Mouse (Mus musculus): ENCODE measurements around the gene Grxcr1. TPM values are rescaled to one million over a fixed set of nuclear protein-coding genes. Genes with fewer than 3 reads are reported as not detected.

Grxcr1 gene
- polyA plus RNA-seq, 1 experiment from 2014 or later: not detected

DNA sequence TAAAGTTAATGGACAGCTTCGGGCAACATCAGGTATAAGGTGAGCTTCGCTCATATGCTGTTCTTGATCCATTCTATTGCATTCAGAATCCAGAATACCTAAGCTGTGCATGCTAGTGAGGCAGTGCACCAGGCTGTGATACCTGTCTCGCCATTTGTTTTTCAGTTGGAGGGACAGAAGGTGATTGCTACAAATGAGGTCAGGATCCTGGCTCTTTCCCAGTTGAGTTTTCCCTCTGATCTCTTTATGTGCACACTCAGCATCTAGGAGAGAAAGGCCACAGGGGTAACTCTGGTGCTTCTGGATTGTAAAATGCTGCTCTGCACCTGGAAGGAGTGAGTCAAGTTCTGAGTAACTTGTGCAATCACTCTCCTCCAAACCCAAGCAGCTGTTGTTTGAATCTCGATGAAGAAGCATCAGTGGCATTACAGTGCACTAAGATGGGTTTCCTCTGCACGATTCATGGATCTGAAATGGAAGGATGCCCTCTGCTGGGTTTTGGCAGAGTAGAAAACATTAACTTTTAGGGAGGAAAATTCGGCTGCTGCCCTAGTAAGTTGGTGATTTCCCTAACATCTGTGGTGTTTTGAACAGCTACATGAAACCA lies 80.9 kb downstream of the Grxcr1 start:
- Histone ChIP-seq H3K36me3 (ENCODE audit: control insufficient read depth, insufficient read depth, low read length) (no peaks in the 10 kb centered on the region), H3K4me1 (ENCODE audit: control insufficient read depth, insufficient read depth, low read length) (no peaks in the 10 kb centered on the region), H3K9me3 (replicated peaks; ENCODE audit: control insufficient read depth, low read length) (no peaks in the 10 kb centered on the region), H3K9ac (ENCODE audit: low read depth, low read length) (no peak overlapping the region), H3K4me2 (no peak overlapping the region), H3K27ac (ENCODE audit: low read depth, low read length) (no peak overlapping the region), H3K4me3 (ENCODE audit: low read depth, low read length) (no peak overlapping the region), H3K27me3 (ENCODE audit: control insufficient read depth, insufficient read depth, low read length) (no peaks in the 10 kb centered on the region)
- no peak for ATAC-seq (replicated peaks; ENCODE audit: insufficient number of reproducible peaks, low FRiP score, low TSS enrichment)
- WGBS (ENCODE audit: insufficient replicate concordance): 57% methylated on average over 6 of the region's 6 CpGs

DNA sequence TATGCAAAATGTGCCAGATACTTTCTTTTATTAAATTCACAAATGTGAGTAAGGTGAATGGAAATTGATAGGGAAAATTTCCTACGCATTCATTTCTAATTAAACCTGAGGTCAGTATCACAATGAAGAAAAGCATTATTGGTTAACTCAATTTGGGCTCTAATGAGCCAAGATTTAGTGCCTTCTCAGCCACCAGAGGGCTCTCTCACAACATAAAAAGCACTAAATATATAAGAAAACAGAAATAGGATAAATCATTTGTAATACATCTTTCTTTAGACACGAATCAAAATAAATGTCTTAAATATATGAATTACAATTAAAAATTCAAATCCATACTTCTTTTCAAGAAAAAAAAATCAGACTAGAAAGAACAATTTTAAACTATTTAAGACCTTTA lies 89.2 kb downstream of the Grxcr1 start:
- no peaks in the 10 kb centered on the region for H3K36me3 ChIP-seq (ENCODE audit: control insufficient read depth, insufficient read depth, low read length)
- H3K4me1 ChIP-seq (ENCODE audit: control insufficient read depth, insufficient read depth, low read length): no peaks in the 10 kb centered on the region
- ATAC-seq (replicated peaks; ENCODE audit: insufficient number of reproducible peaks, low FRiP score, low TSS enrichment): no peak
- WGBS (ENCODE audit: insufficient replicate concordance): 38% methylated on average over 2 of the region's 2 CpGs
- H3K4me3 ChIP-seq (ENCODE audit: low read depth, low read length): no peak overlapping the region
- H3K27ac ChIP-seq (ENCODE audit: low read depth, low read length): no peak overlapping the region
- no peak overlapping the region for H3K4me2 ChIP-seq
- no peaks in the 10 kb centered on the region for H3K9me3 ChIP-seq (replicated peaks; ENCODE audit: control insufficient read depth, low read length)
- H3K9ac ChIP-seq (ENCODE audit: low read depth, low read length): no peak overlapping the region
- no peaks in the 10 kb centered on the region for H3K27me3 ChIP-seq (ENCODE audit: control insufficient read depth, insufficient read depth, low read length)

DNA sequence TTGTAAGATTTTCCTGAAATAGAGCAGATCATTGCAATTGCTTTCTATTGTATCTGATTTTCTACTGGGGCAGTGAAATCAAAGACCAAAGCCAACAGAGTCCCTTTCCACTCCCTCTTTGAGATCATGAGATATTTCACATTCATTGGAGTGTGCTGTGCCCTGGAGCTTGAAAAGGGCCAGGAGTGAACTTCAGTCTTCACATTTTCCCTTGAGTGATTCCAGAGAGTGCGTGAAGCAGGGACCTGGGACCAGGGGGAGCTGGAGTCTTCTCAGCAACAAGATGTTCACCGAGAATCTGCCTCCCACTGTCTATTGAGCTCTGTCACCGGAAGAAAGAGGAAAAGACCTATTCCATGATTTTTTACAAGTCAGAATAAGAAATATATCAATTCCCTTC lies 91.2 kb downstream of the Grxcr1 start:
- Histone ChIP-seq H3K4me1 (ENCODE audit: control insufficient read depth, insufficient read depth, low read length) (no peaks in the 10 kb centered on the region), H3K27ac (ENCODE audit: low read depth, low read length) (no peak overlapping the region), H3K4me2 (no peak overlapping the region), H3K9ac (ENCODE audit: low read depth, low read length) (no peak overlapping the region), H3K9me3 (replicated peaks; ENCODE audit: control insufficient read depth, low read length) (no peaks in the 10 kb centered on the region), H3K4me3 (ENCODE audit: low read depth, low read length) (no peak overlapping the region), H3K27me3 (ENCODE audit: control insufficient read depth, insufficient read depth, low read length) (no peaks in the 10 kb centered on the region), H3K36me3 (ENCODE audit: control insufficient read depth, insufficient read depth, low read length) (no peaks in the 10 kb centered on the region)
- WGBS (ENCODE audit: insufficient replicate concordance): 68% methylated on average over 3 of the region's 3 CpGs
- no peak for ATAC-seq (replicated peaks; ENCODE audit: insufficient number of reproducible peaks, low FRiP score, low TSS enrichment)

DNA sequence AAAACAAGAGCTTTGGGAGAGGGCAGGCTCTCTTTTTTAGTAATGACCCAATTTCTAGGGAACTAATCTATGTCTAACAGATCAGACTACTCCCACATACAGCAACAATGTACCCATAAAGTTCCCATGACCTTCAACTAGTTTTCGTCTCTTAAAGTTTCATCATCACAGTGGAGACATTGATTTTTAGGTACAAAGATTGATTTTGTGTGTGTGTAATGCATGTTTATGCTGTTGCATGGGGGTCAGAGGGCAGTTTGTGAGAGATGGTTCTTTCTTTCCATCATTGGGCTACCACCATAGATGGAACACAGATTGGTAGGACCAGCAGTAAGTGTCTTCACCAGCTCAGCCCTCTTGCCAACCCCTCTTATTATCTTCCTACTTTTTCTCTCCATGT lies 93.8 kb downstream of the Grxcr1 start:
- no peak overlapping the region for H3K9ac ChIP-seq (ENCODE audit: low read depth, low read length)
- 66% methylated on average over 1 of the region's 1 CpGs for WGBS (ENCODE audit: insufficient replicate concordance)
- no peaks in the 10 kb centered on the region for H3K27me3 ChIP-seq (ENCODE audit: control insufficient read depth, insufficient read depth, low read length)
- no peak overlapping the region for H3K4me3 ChIP-seq (ENCODE audit: low read depth, low read length)
- no peak overlapping the region for H3K4me2 ChIP-seq
- H3K36me3 ChIP-seq (ENCODE audit: control insufficient read depth, insufficient read depth, low read length): no peaks in the 10 kb centered on the region
- H3K27ac ChIP-seq (ENCODE audit: low read depth, low read length): no peak overlapping the region
- no peaks in the 10 kb centered on the region for H3K9me3 ChIP-seq (replicated peaks; ENCODE audit: control insufficient read depth, low read length)
- no peak for ATAC-seq (replicated peaks; ENCODE audit: insufficient number of reproducible peaks, low FRiP score, low TSS enrichment)
- no peaks in the 10 kb centered on the region for H3K4me1 ChIP-seq (ENCODE audit: control insufficient read depth, insufficient read depth, low read length)

DNA sequence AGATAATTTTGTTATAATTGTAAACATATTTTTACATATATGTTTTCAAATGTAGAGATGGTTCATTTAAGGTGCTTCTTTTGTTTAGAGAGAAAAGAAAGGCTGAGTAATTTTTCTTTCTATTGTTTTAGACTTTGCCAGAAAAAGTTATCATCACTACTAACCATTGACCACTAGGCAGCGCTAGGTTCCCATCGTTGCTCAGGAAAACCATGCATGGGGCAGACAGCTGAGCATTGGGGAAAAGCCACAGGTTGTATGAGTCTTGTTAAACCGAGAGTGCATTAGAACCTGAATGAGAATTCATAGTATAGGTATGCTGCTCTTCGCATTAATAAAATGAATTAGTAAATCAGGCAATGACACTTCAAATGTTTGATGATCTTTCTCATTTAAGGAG lies 96.8 kb downstream of the Grxcr1 start:
- Histone ChIP-seq H3K27me3 (ENCODE audit: control insufficient read depth, insufficient read depth, low read length) (no peaks in the 10 kb centered on the region), H3K9me3 (replicated peaks; ENCODE audit: control insufficient read depth, low read length) (no peaks in the 10 kb centered on the region), H3K27ac (ENCODE audit: low read depth, low read length) (no peak overlapping the region), H3K4me2 (no peak overlapping the region), H3K4me1 (ENCODE audit: control insufficient read depth, insufficient read depth, low read length) (no peaks in the 10 kb centered on the region), H3K36me3 (ENCODE audit: control insufficient read depth, insufficient read depth, low read length) (no peaks in the 10 kb centered on the region), H3K9ac (ENCODE audit: low read depth, low read length) (no peak overlapping the region), H3K4me3 (ENCODE audit: low read depth, low read length) (no peak overlapping the region)
- WGBS (ENCODE audit: insufficient replicate concordance): 15% methylated on average over 4 of the region's 4 CpGs
- no peak for ATAC-seq (replicated peaks; ENCODE audit: insufficient number of reproducible peaks, low FRiP score, low TSS enrichment)

DNA sequence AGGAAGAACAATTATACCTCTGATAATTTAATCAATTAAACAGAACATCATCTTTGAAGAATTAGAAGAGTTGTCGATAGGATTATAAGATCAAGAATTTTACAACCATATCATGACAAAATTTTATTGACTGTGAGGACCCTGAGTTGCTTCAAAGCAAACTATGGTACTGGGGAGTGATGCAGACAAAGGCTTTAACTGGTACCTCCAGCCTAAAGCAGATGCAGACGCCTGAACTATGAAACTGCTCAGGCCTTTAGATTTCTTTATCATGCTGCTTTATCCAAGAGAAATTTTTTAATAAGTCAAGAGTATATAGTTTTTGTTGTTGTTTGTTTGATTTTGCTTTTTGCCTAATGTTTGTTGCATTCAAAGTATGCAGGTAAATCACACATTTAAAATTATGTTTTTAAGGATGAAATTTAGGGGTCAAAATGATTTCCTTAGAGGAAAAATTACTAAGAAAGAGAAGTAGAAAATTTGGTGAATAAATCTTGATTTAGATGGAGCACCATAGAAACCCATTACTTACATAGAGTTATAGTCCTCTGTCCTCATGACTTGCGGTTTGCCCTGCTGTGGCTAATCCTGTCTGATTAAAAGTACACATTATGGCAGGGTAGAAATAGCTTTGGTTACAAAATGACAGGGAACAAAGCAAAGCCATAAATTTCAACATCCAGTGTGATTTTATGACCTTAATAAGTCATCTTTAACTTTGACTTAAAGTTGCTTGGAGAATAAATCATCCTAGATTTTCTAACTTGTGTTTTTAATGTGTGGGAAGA lies 97.4 kb downstream of the Grxcr1 start:
- H3K36me3 ChIP-seq (ENCODE audit: control insufficient read depth, insufficient read depth, low read length): no peaks in the 10 kb centered on the region
- no peaks in the 10 kb centered on the region for H3K9me3 ChIP-seq (replicated peaks; ENCODE audit: control insufficient read depth, low read length)
- no peak overlapping the region for H3K4me3 ChIP-seq (ENCODE audit: low read depth, low read length)
- no peak overlapping the region for H3K9ac ChIP-seq (ENCODE audit: low read depth, low read length)
- WGBS (ENCODE audit: insufficient replicate concordance): 71% methylated on average over 3 of the region's 3 CpGs
- H3K4me1 ChIP-seq (ENCODE audit: control insufficient read depth, insufficient read depth, low read length): no peaks in the 10 kb centered on the region
- no peak overlapping the region for H3K27ac ChIP-seq (ENCODE audit: low read depth, low read length)
- no peak for ATAC-seq (replicated peaks; ENCODE audit: insufficient number of reproducible peaks, low FRiP score, low TSS enrichment)
- H3K4me2 ChIP-seq: no peak overlapping the region
- no peaks in the 10 kb centered on the region for H3K27me3 ChIP-seq (ENCODE audit: control insufficient read depth, insufficient read depth, low read length)

DNA sequence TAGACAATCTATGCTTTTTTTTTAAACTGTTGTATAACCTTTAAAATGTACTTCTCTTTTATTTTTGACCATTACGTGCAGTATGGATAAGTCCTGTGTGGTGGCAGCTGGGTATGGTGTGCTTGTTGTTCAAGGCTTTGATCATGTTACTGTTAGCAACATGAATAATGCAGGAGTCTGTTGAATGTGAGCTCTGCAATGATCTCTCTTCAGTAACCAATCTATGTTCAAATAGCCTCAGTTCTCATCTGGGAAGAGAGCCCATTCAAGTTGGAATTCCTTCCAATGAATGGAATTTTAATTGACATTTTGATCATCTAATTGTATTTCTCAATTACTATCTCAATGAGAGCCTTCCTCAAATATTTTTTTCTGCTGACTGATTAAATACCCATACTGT lies 115.2 kb downstream of the Grxcr1 start:
- Histone ChIP-seq H3K4me1 (ENCODE audit: control insufficient read depth, insufficient read depth, low read length) (no peaks in the 10 kb centered on the region), H3K27ac (ENCODE audit: low read depth, low read length) (no peak overlapping the region), H3K27me3 (ENCODE audit: control insufficient read depth, insufficient read depth, low read length) (no peaks in the 10 kb centered on the region), H3K9me3 (replicated peaks; ENCODE audit: control insufficient read depth, low read length) (no peaks in the 10 kb centered on the region), H3K4me3 (ENCODE audit: low read depth, low read length) (no peak overlapping the region), H3K9ac (ENCODE audit: low read depth, low read length) (no peak overlapping the region), H3K36me3 (ENCODE audit: control insufficient read depth, insufficient read depth, low read length) (no peaks in the 10 kb centered on the region), H3K4me2 (no peak overlapping the region)
- WGBS (ENCODE audit: insufficient replicate concordance): 84% methylated on average over 1 of the region's 1 CpGs
- ATAC-seq (replicated peaks; ENCODE audit: insufficient number of reproducible peaks, low FRiP score, low TSS enrichment): no peak

DNA sequence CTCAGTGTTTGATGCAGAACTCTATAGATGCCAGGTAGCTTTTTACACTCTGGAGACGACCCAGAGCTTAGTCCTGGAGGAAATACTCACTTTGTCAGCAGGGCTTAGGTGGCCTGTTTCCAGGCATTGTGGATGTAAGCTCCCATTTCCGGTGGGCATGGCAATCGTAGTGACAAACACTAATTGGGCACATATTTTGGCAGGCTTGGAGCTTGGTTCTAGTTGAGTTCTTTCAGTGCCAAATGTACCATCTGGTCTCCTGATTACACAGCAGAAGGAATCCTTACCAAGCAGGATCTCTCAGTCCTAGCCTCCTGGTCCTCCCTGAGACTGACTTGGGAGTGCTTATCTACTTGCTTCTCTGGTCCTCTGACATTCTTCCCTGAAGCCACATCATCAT lies 118.3 kb downstream of the Grxcr1 start:
- ATAC-seq (replicated peaks; ENCODE audit: insufficient number of reproducible peaks, low FRiP score, low TSS enrichment): no peak
- Histone ChIP-seq H3K4me1 (ENCODE audit: control insufficient read depth, insufficient read depth, low read length) (no peaks in the 10 kb centered on the region), H3K9ac (ENCODE audit: low read depth, low read length) (no peak overlapping the region), H3K4me3 (ENCODE audit: low read depth, low read length) (no peak overlapping the region), H3K36me3 (ENCODE audit: control insufficient read depth, insufficient read depth, low read length) (no peaks in the 10 kb centered on the region), H3K27me3 (ENCODE audit: control insufficient read depth, insufficient read depth, low read length) (no peaks in the 10 kb centered on the region), H3K4me2 (no peak overlapping the region), H3K9me3 (replicated peaks; ENCODE audit: control insufficient read depth, low read length) (no peaks in the 10 kb centered on the region), H3K27ac (ENCODE audit: low read depth, low read length) (no peak overlapping the region)
- WGBS (ENCODE audit: insufficient replicate concordance): 55% methylated on average over 3 of the region's 3 CpGs
